Mouse (Mus musculus) layer of hippocampus, postnatal 25 days (tissue): ENCODE measurements around the gene Slc39a11. TPM values are rescaled to one million over a fixed set of nuclear protein-coding genes. Genes with fewer than 3 reads are reported as not detected.

ENCODE experiments used
- DNase-seq, 2 experiments: peaks; one replicate each; pipeline ENCODE4 v3.0.0; 2022; ENCODE audit warnings: mixed read lengths in 2 of 2, low spot score in 1 of 2; ENCODE audit errors: extremely low spot score in 1 of 2
- total RNA-seq, 2 experiments: library from RNA; stranded (reverse); gene quantifications; 2 replicates each; pipeline ENCODE4 v1.2.3; 2021

Gene Slc39a11
- total RNA-seq, 2 experiments from 2014 or later = 23.0 to 23.3 TPM

DNA sequence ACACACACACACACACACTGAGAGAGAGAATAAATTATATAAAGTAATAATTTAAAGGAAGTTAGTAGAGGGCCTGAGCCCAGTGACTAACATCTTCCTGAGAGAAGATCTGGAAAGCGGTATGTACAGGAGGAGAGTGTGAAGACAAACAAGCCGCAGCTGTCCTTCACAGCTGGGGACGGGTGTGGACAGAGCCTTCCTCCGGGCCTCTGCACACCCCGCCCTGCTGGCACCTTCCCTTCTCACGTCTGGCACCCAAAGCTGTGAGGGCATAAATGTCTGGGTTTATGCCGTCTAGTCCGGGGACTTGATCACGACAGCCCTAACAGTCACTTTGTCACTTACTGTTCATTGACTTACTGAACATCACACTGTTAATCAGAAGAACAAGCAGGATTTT, 173.2 kb downstream of the Slc39a11 start:
- DNase-seq = no peak

DNA sequence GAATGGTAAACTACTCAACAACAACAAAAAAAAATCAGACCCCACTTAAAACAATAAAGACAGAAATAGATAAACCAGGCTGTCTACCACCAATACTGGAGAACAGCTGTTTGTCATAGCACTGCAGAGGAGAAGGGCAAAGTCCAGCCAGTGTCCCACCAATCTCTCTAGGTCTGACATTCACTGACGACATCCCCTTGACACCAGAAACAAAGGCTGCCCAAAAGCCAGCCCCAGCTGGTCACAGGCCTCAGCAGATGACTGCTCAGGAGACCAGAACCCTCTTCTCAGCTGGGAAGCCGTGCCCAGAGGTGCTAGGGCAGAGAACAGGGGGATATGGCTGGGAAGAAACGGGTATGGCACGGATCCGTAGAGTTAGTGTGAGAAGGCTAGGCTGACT, 174.4 kb downstream of the Slc39a11 start:
- no peak for DNase-seq

DNA sequence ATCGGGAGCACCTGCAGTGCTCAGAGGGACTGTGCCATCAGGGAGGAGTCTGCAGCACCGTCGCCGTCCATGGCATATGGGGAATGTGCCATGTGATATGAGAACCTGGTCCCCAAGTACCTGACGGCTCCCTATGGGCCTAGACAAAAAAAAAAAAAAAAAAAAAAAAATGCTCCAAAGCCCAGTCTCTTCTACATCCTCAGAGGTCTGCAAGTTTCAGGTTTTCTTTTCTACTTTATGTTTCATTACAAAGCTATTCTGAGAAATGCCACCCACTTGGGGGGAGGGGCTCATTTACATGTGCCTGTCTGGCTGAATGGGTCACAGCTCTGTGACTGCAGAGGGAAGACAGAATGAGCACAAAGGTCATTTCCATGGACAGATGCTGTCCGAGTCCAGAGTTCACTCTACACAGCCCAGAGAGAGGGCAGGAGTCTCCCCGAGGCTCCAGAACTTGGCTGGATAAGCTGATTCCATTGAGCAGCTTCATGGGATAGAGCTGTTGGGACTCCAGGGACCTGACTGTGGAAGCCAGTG, 175.8 kb downstream of the Slc39a11 start:
- no peak for DNase-seq

DNA sequence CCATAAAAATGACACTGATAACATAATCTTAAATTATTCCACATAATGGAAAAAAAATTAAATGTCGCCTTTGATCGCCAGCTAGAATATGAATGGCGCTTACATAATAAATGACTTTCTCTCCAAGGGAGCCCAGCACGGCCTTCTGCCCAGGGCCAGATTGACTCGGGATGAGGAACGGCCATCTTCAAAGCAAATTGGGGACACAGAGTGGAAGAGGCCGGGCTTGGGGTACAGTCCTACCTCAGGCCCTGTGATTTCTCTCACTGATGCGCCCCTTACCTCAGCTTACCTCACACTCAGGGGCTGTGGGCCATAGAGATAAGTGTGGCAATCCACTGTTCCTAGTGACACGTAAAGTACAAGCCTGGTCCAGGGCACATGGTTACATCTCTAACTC, 177.9 kb downstream of the Slc39a11 start:
- no peak for DNase-seq

DNA sequence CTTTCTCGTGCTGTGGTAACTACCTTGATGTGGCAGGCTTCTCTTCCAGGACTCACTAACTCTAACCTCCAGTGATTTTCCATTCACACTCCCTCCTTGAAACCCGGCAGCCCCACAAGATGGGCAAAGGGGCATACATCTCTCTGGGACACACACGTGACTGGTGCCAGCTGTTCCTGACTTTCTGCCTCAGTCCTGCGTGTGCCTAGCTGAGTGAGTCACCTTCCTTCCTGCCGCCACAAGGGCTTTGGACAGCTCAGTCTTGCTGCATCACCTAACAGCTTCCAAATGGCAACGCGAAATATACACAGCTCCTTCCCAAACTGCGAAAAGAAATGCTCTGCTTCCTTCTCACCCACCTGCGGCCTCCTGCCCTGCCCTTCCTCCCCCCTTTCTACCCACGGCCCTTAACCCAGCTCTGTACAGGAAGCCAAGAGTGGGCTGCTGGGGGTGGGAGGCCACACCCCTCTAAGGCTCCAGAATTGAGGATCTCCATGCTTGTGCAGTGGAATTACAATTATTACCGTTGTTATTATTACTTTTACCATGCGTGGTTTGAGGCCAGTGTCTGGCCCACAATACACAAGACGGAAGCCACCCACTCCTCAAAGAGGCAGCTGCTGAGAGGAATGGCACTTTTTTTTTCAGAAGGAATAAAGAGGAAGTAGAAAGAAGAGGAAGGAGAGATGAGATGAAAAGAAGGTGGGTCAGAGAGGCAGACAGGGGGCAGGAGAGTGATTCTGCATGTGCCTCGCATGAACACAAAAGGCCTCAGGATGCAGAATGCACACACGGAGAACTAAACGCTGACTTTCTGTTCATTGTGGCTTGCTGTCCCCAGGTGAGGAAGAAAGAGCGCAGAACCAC, 179.7 kb downstream of the Slc39a11 start:
- DNase-seq = no peak

DNA sequence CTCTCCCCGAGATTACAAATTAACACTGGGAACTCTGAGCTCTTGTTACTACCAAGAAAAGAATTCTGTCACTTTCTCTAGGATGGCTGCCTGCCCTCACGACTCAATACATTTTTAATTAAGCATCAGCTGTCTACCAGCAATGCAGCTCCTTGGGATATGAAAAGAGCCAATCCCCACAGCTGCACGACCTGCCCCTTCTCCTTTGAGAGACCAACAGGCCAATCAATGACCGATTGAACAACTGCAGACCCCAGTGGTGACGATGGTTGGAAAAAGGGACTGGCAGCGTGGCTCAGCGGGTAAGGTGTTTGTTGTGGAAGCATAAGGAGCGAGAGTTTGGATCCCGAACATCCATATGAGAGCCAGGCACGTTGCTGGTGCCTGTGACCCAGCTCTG, 181.9 kb downstream of the Slc39a11 start:
- no peak for DNase-seq

DNA sequence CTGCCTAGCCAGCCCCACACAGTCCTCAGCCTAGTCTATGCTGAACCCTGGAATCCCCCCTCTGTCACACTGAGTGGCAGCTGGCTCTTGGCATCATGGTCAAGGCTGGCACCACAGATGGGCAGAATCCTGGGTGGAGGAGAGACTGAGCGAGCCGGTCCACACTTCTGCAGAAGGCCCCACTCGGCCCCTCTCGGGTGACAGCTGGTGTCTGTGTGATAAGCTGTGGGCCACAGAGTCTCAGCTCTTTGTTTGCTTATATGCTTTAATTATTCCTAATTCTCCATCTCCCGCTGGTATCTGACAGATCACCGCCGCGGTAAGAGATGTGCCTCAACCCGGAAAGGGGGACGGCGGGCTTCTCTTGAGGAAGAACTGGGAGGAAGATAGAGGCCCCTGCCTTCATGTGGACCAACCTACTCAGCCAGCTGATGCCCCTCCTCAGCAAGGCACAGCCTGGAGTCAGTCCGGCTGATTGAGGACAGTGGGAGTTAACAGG, 182.5 kb downstream of the Slc39a11 start:
- DNase-seq = no peak

DNA sequence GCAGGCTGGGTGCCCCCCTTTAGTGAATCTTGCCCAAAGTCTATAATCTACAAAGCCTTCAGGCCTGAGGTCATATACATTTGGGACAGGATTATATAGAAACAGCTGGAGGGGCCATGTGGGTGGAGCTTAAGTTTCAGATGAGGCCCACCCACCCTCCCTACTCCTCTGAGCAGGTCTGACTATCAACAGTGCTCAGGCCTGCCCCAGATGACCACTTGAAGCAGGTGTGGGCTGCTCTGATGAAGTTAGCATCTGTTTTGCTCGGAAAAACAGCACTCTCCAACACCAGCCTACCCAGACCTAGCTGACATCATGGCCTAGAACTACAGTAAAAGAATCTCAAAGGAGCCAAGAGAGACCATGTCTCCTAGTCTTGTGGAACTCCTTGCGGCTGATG, 189.8 kb downstream of the Slc39a11 start:
- no peak for DNase-seq

DNA sequence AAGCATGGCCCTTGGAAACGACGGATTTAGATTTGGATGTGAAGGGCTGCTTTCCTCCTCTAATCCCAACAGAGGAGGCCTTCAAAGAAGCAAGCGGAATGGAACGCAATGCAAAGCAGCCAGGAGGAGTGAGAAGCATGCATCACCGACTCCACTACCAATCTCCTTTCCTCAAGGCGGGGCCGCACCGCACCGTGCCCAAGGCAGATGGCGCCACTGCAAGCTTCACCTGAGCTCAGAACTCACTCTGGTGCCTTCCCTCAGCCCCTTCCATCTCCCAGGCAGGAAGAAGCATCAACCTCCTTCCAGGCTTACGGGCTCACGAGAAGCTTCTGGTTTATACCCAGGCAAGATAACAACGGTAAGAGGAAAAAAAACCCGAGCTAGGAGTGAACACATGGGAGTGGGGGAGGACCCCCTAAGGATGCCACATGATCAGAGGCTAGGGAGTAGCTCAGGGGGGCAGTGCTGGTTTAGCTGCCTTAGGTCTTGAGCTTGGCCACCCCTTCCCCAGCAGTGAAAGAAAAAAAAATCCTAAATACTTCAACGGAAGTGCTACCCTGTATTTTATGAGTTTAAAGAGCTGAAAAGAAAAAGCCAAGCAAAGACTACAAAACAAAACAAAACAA, 191.2 kb downstream of the Slc39a11 start:
- peak in 1 of 2 experiments; percentile 6 for DNase-seq

DNA sequence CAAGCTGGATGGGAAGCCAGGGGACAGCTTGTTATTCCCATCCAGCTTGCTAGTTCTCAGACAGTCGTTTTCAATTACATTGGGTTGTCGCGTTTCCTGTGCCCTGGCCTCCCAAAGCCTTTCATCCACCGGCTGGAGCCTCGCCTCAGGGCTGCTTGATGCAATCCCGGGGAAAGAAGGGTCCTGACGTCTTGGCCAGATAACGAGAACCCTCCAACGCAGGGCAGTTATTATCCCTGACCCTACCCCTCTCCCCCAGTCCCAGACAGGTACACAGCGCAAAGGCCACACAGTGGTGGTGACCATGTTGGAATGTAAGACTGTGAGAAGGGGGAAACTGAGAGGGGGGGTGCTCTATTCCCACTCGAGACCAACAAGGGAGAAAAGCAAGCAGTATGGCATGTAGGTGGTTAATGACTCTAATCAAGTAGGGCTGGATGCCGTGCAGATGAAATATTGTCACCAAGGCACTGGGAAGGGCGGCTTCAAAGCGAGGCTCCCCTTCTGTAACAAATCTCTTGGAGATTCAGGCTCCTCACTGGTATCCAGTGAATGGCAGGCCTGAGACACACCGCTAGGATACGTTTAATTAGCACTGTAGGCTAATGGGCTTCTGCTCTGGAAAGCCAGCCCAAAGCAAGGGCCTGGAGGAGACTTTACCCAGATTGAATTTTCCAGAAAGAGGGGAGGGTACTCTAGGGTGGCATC, 196.9 kb downstream of the Slc39a11 start:
- peak in 1 of 2 experiments; percentile 7 for DNase-seq

DNA sequence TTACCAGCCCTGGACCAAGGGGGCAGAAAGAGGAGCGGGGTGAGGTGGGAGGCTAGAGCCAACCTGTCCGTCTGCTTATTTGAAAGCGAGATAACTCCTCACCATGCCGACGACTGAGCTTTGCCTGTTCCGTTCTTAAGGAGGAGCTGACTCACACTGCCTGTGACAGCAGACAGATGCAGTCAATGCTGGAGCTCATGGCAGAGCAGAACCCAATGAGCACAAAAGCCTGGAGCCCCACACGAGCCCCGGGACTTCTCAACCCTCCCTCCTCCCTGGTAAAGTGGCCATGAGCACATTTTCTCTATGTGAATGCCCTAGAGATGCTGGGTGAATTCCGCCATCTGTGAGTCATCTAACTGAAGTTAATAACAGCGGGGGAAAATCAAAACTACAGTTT, 198.6 kb downstream of the Slc39a11 start:
- peak in 1 of 2 experiments; percentile 22 for DNase-seq

DNA sequence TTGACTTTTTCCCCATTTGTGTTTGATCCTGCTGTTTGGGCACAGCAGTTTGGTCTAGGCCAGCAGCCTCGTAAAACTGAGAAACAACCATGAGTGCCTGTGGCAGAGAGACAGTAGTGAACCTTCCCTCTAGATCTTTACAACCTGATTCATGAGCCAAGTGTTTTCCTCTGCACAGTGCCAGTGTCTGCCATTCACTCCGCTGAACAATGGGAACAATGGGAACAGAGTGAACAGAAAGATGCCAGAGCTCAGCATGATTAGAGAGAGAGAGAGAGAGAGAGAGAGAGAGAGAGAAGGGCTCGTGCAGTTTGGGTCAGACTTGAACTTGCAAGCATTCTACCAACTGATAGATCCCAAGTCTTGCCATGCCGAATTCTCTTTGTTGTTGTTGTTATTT, 199.2 kb downstream of the Slc39a11 start:
- DNase-seq = no peak

DNA sequence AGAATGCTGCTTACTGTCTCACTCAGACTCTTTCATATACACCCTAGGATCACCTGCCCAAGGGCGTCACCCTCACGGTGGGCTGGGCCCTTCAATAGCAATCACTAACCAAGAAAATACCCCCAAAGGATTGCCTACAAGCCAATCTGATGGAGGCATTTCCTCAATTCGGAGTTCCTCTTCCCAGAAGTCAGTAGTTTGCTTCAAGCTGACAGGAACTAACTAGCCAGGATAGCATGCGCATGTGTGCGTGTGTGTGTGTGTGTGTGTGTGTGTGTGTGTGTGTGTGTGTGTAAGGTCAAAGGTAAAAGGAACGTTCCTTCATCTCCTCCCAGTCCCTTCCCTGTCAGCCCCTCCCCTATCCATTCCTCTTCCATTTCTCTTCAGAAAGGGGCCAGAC, 199.9 kb downstream of the Slc39a11 start:
- DNase-seq = peak in 1 of 2 experiments; percentile 4

DNA sequence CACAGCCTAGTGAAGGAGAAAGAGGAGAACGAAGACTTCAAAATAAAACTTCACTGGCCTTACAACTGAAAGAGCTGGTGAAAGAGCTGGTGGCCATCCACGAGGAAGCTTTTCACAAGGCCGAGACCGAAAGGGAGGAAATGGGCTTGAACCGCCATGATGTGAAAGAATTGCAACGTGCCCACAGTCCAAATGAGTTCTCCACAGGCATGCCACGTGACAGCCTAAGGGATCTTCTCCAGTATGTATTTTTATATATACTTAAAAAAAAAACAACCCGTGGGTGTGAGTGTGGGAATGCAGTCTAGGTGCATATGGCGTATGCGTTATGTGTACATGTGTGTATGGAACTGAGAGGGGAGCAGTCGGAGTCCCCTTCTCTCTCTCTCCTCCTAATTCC, 207.8 kb downstream of the Slc39a11 start:
- DNase-seq = no peak

DNA sequence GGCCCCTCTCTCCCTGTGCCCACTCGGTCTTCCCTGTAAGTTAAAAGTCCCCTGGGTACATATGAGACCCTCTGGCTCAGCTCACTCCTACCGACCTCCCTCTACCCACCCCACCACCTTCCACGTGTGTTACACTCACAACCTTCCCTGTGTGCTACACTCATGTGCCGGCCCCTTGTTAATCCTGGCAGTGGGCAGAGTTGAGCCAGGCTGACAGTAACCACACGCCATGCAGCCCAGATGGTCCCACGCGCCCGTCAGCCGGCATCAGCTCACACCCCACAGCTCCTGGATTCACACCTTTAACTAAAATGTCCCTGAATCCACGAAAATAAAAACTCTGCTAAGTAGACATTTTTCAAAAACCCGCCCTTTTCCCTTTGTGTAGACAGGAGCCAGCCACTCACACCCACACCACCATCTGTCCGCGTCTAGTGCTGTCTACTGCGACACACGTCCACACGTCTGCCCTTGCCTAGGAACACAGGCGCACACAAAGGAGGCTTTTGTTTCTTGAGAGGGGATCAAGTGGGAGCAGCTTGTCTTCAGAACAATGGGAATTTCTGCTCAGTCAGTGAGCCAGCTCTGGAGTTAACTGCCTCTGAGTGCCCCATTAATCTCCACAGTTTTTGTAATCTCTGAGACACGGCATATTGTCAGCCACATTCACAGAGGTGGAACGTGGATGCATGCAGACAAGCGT, 210.4 kb downstream of the Slc39a11 start:
- DNase-seq = peak in 1 of 2 experiments; percentile 57

DNA sequence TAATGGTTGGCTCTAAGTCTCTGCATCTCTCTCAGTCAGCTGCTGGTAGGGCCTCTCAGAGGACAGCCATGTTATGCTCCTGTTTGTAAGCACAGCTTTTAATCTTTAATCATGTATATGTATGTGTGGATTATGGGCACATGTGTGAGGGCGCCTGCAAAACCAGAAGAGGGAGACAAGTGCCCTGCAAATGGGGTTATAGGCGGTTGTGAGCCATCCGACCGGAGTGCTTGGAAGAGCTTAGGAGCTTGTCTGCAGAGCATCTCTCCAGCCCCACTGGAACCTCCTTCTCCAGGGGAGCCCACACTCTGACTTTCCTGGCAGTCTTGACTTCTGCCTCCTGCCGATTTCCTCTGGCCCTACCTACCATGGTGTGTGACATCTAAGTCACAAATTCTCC, 211.0 kb downstream of the Slc39a11 start:
- no peak for DNase-seq

DNA sequence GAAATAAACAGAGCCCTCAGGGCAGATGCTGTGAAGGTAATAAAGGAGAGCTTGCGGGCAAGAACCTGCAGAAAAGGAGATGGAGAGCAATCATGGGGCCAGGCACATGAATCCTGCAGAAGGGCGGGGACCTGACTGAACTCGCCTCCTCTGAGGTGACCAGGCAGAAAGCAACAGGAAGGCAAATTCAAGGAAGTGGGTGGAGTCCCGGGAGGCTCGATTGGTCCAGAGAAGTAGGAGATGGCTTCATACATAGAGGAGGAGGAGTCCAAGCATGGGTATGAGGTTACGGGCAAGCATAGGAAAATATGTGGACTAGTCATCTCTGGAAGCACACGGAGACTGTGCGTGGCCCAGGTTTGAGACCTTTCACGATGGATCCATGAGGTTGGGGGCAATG, 212.5 kb downstream of the Slc39a11 start:
- no peak for DNase-seq

DNA sequence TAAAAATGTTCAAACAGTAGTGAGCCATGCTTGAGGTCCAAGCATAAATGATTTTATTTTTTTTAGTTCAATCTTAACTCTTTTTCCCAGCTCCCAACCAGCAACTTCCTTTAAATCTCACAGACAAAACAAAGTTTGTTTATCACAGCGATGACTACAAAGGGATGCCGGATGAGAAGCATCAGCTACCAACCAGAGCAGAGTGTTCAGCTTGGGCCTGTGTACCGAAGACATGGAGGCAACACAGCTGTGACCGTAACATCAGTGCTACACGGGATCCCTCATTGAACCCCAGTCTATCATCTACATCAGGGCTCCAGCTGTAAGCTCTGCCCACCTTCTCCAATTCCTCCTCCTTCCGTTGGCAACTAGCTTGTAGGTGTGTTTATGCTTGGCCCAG, 213.6 kb downstream of the Slc39a11 start:
- no peak for DNase-seq

DNA sequence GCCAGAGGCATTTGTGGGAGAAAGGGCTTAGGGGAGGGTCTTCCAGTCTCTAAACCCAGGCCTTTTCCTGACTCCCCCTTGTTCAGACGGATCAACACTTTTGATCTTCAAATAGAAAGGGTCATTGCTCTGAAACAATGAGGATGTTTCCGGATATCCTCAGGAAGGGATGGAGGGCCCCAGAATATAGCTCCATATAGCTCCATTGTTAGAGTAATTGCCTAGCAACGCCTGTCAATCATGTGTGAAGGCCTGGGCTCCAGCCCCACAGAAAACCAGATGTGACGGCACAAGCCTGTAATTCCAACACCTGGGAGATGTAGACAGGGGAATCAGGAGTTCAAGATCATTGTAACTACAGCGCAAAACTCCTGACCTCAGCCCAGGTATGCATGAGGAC, 214.2 kb downstream of the Slc39a11 start:
- no peak for DNase-seq

DNA sequence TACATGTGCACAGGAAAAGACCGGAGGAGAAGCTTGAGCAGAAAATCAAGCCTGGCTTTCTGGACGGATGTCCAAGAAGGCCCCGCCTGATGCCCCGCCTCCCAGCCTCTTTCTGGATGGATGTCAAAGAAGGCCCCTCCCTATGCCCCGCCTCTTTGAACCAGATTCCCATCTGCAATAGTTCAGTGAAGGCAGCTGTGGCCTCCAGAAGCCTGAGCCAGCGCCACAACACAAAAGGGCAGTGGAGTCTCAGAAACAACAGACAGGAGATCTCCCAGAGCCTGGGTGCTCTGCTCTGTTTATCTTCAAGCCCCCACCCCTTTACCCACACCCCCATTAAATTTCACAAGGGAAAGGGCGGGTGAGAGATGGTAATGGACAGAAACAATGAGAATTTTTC, 218.7 kb downstream of the Slc39a11 start:
- no peak for DNase-seq
